ENCODE assay signal across 8 mouse cellular contexts in genomic region chr7:19164978-19165377, GRCm38 (mm10). TPM values are rescaled to one million over a fixed set of nuclear protein-coding genes. Genes with fewer than 3 reads are reported as not detected.
A peak's percentile ranks its signal among the peaks of the same experiment; 100 is the strongest.
DNase-seq lines count a peak whose midpoint lies in the region; ATAC-seq and TF ChIP-seq lines count a peak whose summit lies in the region.

No protein-coding gene starts in this region.

- H3K9me3 ChIP-seq in lung, embryonic 14.5 days (ENCODE audit: low read depth, low read length) = peaks cover 3% of the 10 kb centered on the region; the same call in 1 of the 2 replicates
- peaks cover 7% of the 10 kb centered on the region; the same call in 1 of the 2 replicates for H3K9me3 ChIP-seq in embryonic facial prominence, embryonic 10.5 days
- no peaks in the 10 kb centered on the region for H3K9me3 ChIP-seq in intestine, postnatal 0 days (ENCODE audit: control insufficient read depth)

- WGBS in lung, embryonic 14.5 days = under 1% methylated on average over 13 of the region's 13 CpGs
- WGBS in embryonic facial prominence, embryonic 10.5 days = 2% methylated on average over 13 of the region's 13 CpGs
- WGBS in intestine, postnatal 0 days = 4% methylated on average over 13 of the region's 13 CpGs

- peak; percentile 12; the same call in 1 of the 2 replicates for ATAC-seq in lung, embryonic 14.5 days (ENCODE audit: insufficient read depth)
- ATAC-seq in intestine, postnatal 0 days = peak; percentile 61

- no peak for TF ChIP-seq CTCF in lung, embryonic 14.5 days (IDR thresholded peaks at IDR 0.05; ENCODE audit: low read depth)
- TF ChIP-seq CTCF in intestine, postnatal 0 days (IDR thresholded peaks at IDR 0.05; ENCODE audit: low read depth) = no peak
- TF ChIP-seq CTCF in left cerebral cortex, adult 2 months (IDR thresholded peaks at IDR 0.05) = no peak

- peak overlapping the region; percentile 44 for H3K4me2 ChIP-seq in lung, embryonic 14.5 days
- no peak overlapping the region for H3K4me2 ChIP-seq in intestine, postnatal 0 days (replicated peaks; ENCODE audit: low read depth)

- intact Hi-C loops in left cerebral cortex, adult 2 months (cut with DNase I) = no loop called here

- no peak overlapping the region for H3K27ac ChIP-seq in lung, embryonic 14.5 days (ENCODE audit: low read depth)
- no peak overlapping the region for H3K27ac ChIP-seq in embryonic facial prominence, embryonic 10.5 days (replicated peaks)
- no peak overlapping the region for H3K27ac ChIP-seq in intestine, postnatal 0 days (ENCODE audit: low read depth, low read length)
- H3K27ac ChIP-seq in left cerebral cortex, adult 2 months = no peak overlapping the region

- H3K9ac ChIP-seq in lung, embryonic 14.5 days = no peak overlapping the region
- no peak overlapping the region for H3K9ac ChIP-seq in intestine, postnatal 0 days (ENCODE audit: low read depth, low read length)

- H3K4me1 ChIP-seq in lung, embryonic 14.5 days (ENCODE audit: insufficient read depth) = peaks cover 5% of the 10 kb centered on the region; the same call in 1 of the 2 replicates
- H3K4me1 ChIP-seq in embryonic facial prominence, embryonic 10.5 days = peaks cover 37% of the 10 kb centered on the region
- peaks cover 14% of the 10 kb centered on the region for H3K4me1 ChIP-seq in intestine, postnatal 0 days (replicated peaks; ENCODE audit: control insufficient read depth, insufficient read depth, low read length)

- peak; percentile 60 for DNase-seq in lung, embryonic 14.5 days
- DNase-seq in lung, postnatal 25 days (ENCODE audit: low spot score) = no peak
- peak; percentile 51 for DNase-seq in embryonic facial prominence, embryonic 10.5 days (ENCODE audit: low spot score)
- peak; percentile 75 for DNase-seq in naive thymus-derived CD4-positive, alpha-beta T cell, adult 2 months (ENCODE audit: low read depth)
- DNase-seq in layer of hippocampus, adult 9-10 months (ENCODE audit: low spot score) = no peak
- DNase-seq in left cerebral cortex, adult 2 months (ENCODE audit: extremely low spot score in 1 of 2, low spot score in 2 of 2) = no peak
- no peak for DNase-seq in spleen, adult 18-20 months

- 0 out of 2 replicates have a peak overlapping the region, but pooled peaks have one; percentile 13 for H3K4me3 ChIP-seq in lung, embryonic 14.5 days (ENCODE audit: low read depth, low read length)
- H3K4me3 ChIP-seq in embryonic facial prominence, embryonic 10.5 days = peak overlapping the region; percentile 42
- H3K4me3 ChIP-seq in intestine, postnatal 0 days (ENCODE audit: low read depth, low read length) = no peak overlapping the region
- no peak overlapping the region for H3K4me3 ChIP-seq in left cerebral cortex, adult 2 months

- H3K36me3 ChIP-seq in lung, embryonic 14.5 days (ENCODE audit: insufficient read depth) = no peaks in the 10 kb centered on the region
- no peaks in the 10 kb centered on the region for H3K36me3 ChIP-seq in embryonic facial prominence, embryonic 10.5 days (replicated peaks)
- H3K36me3 ChIP-seq in intestine, postnatal 0 days (ENCODE audit: control insufficient read depth, insufficient read depth) = no peaks in the 10 kb centered on the region

- peaks cover 12% of the 10 kb centered on the region for H3K27me3 ChIP-seq in lung, embryonic 14.5 days (ENCODE audit: insufficient read depth, low read length)
- H3K27me3 ChIP-seq in embryonic facial prominence, embryonic 10.5 days (replicated peaks; ENCODE audit: low read depth, poor library complexity, severe bottlenecking) = peaks cover 66% of the 10 kb centered on the region
- H3K27me3 ChIP-seq in intestine, postnatal 0 days (replicated peaks; ENCODE audit: control insufficient read depth, insufficient read depth, low read length) = peaks cover 3% of the 10 kb centered on the region; the same call in 1 of the 2 replicates

RNA-seq across cellular contexts. Expression of gene Gipr, which starts 0.9 kb away (rescaled TPM):
- polyA plus RNA-seq in lung, embryonic 14.5 days (2014; fragmentation: Nextera tagmentation; extraction: Ambion mirVana) = 0.26 and 0.85 TPM in 2 replicates
- 1.4 and 1.6 TPM in 2 replicates for polyA plus RNA-seq in embryonic facial prominence, embryonic 10.5 days (2016; fragmentation: Nextera tagmentation; extraction: Ambion mirVana)
- 0.48 and 0.67 TPM in 2 replicates for polyA plus RNA-seq in intestine, postnatal 0 days (2015; fragmentation: Nextera tagmentation; extraction: Ambion mirVana)
- total RNA-seq in left cerebral cortex, adult 2 months (2021) = 1 to 10 TPM; 1.8 to 1.9 TPM

RNA-seq across cellular contexts. Expression of gene Eml2, which starts 11.2 kb away (rescaled TPM):
- polyA plus RNA-seq in lung, embryonic 14.5 days (2014; fragmentation: Nextera tagmentation; extraction: Ambion mirVana) = 2.6 and 2.7 TPM in 2 replicates
- polyA plus RNA-seq in embryonic facial prominence, embryonic 10.5 days (2016; fragmentation: Nextera tagmentation; extraction: Ambion mirVana) = 5.2 and 6.2 TPM in 2 replicates
- polyA plus RNA-seq in intestine, postnatal 0 days (2015; fragmentation: Nextera tagmentation; extraction: Ambion mirVana) = 5.0 and 5.1 TPM in 2 replicates
- 100 to 1,000 TPM; 131 to 138 TPM for total RNA-seq in left cerebral cortex, adult 2 months (2021)

RNA-seq across cellular contexts. Expression of gene Snrpd2, which starts 15.5 kb away (rescaled TPM):
- polyA plus RNA-seq in lung, embryonic 14.5 days (2014; fragmentation: Nextera tagmentation; extraction: Ambion mirVana) = 158 and 161 TPM in 2 replicates
- polyA plus RNA-seq in embryonic facial prominence, embryonic 10.5 days (2016; fragmentation: Nextera tagmentation; extraction: Ambion mirVana) = 178 and 189 TPM in 2 replicates
- polyA plus RNA-seq in intestine, postnatal 0 days (2015; fragmentation: Nextera tagmentation; extraction: Ambion mirVana) = 66.3 and 69.6 TPM in 2 replicates
- total RNA-seq in left cerebral cortex, adult 2 months (2021) = 10 to 100 TPM; 69.8 to 73.3 TPM

RNA-seq across cellular contexts. Expression of gene Qpctl, which starts 15.9 kb away (rescaled TPM):
- polyA plus RNA-seq in lung, embryonic 14.5 days (2014; fragmentation: Nextera tagmentation; extraction: Ambion mirVana) = 12.5 and 13.1 TPM in 2 replicates
- polyA plus RNA-seq in embryonic facial prominence, embryonic 10.5 days (2016; fragmentation: Nextera tagmentation; extraction: Ambion mirVana) = 14.6 and 15.1 TPM in 2 replicates
- 7.3 and 8.1 TPM in 2 replicates for polyA plus RNA-seq in intestine, postnatal 0 days (2015; fragmentation: Nextera tagmentation; extraction: Ambion mirVana)
- total RNA-seq in left cerebral cortex, adult 2 months (2021) = 10 to 100 TPM; 14.8 to 16.3 TPM

RNA-seq across cellular contexts. Expression of gene Fbxo46, which starts 45.3 kb away (rescaled TPM):
- 9.7 and 11.6 TPM in 2 replicates for polyA plus RNA-seq in lung, embryonic 14.5 days (2014; fragmentation: Nextera tagmentation; extraction: Ambion mirVana)
- polyA plus RNA-seq in embryonic facial prominence, embryonic 10.5 days (2016; fragmentation: Nextera tagmentation; extraction: Ambion mirVana) = 15.9 and 18.0 TPM in 2 replicates
- 4.8 and 5.1 TPM in 2 replicates for polyA plus RNA-seq in intestine, postnatal 0 days (2015; fragmentation: Nextera tagmentation; extraction: Ambion mirVana)
- total RNA-seq in left cerebral cortex, adult 2 months (2021) = 10 to 100 TPM; 13.4 to 14.3 TPM

Comparison
In these comparisons a context has a peak if more than half of its experiments do, and no peak if none do; other contexts are left out.
1. DNase-seq: peak in lung, embryonic 14.5 days (single experiment), embryonic facial prominence, embryonic 10.5 days (single experiment) and naive thymus-derived CD4-positive, alpha-beta T cell, adult 2 months (single experiment); none in lung, postnatal 25 days (single experiment), layer of hippocampus, adult 9-10 months (single experiment), left cerebral cortex, adult 2 months (0 of 2) and spleen, adult 18-20 months (0 of 2).
2. H3K4me3 ChIP-seq: peak in lung, embryonic 14.5 days (single experiment) and embryonic facial prominence, embryonic 10.5 days (single experiment); none in intestine, postnatal 0 days (single experiment) and left cerebral cortex, adult 2 months (single experiment).